Mouse (Mus musculus) heart, adult 2 months (tissue): ENCODE data around the gene Timm50. TPM values are rescaled to one million over a fixed set of nuclear protein-coding genes. Genes with fewer than 3 reads are reported as not detected.

Experiments
- DNase-seq, 2 experiments: peaks; one replicate each; pipeline ENCODE4 v3.0.0; 2021
- H3K27ac ChIP-seq: fragments of 200-600 bp; 2 replicates; pipeline ENCODE4 v1.8.1; 2022
- H3K27me3 ChIP-seq: fragments of 200-500 bp; 2 replicates; pipeline ENCODE4 v1.6.1; 2012; ENCODE audit warnings: mild to moderate bottlenecking, low read length, inconsistent platforms, mixed read lengths; ENCODE audit not compliant: control insufficient read depth, insufficient read depth
- H3K36me3 ChIP-seq: fragments of 200-500 bp; 2 replicates; pipeline ENCODE4 v1.6.1; 2012; ENCODE audit warnings: low read length, inconsistent platforms; ENCODE audit not compliant: control insufficient read depth, insufficient read depth
- H3K4me1 ChIP-seq: fragments of 200-500 bp; 2 replicates; pipeline ENCODE4 v1.6.1; 2011; ENCODE audit warnings: low read length; ENCODE audit not compliant: control insufficient read depth, insufficient read depth
- H3K4me3 ChIP-seq: fragments of 200-600 bp; 2 replicates; pipeline ENCODE4 v1.8.1; 2022
- H3K79me2 ChIP-seq: fragments of 200-500 bp; replicated peaks from 2 replicates; pipeline ENCODE4 v1.6.1; 2012; ENCODE audit warnings: mild to moderate bottlenecking, inconsistent platforms, low read length, moderate library complexity, mixed read lengths; ENCODE audit not compliant: control insufficient read depth, insufficient read depth
- H3K9ac ChIP-seq: fragments of 200-500 bp; 2 replicates; pipeline ENCODE4 v1.6.1; 2012; ENCODE audit warnings: low read depth, mild to moderate bottlenecking, control low read depth, inconsistent platforms, low read length, mixed read lengths
- CTCF ChIP-seq: fragments of 200-600 bp; IDR thresholded peaks from 2 replicates; pipeline ENCODE4 v1.8.1; 2022; ENCODE audit warnings: antibody characterized with exemption, mild to moderate bottlenecking, moderate library complexity
- EP300 ChIP-seq: fragments of 200-500 bp; IDR thresholded peaks from 2 replicates; pipeline ENCODE4 v1.6.1; 2011; ENCODE audit warnings: low read depth, low read length, control low read depth; ENCODE audit not compliant: insufficient read depth
- POLR2A ChIP-seq: fragments of 200-500 bp; IDR thresholded peaks from 2 replicates; pipeline ENCODE4 v1.6.1; 2011; ENCODE audit warnings: mild to moderate bottlenecking, low read depth, low read length, control low read depth; ENCODE audit not compliant: insufficient read depth
- WGBS: fragments of 180-500 bp; shearing (Covaris S2); methylation state at CpG from one replicate; pipeline ENCODE4 v1.1.7; 2018; 5-methylcytosine and 5-hydroxymethylcytosine counted together
- intact Hi-C: fragments of 180-260 bp; cut with DNase I; formaldehyde crosslinking; loops from one replicate; pipeline ENCODE4 v1.15.1; 2025
- polyA plus RNA-seq: library from polyadenylated mRNA; depleted of rRNA; stranded (reverse); fragments of >200 nt; gene quantifications from 2 replicates; pipeline ENCODE4 v1.2.3, GENCODE M21; 2012
- total RNA-seq, 2 experiments: library from RNA; stranded (reverse); gene quantifications; 2 replicates each; pipeline ENCODE4 v1.2.3; 2021

Timm50 gene
- total and polyA plus RNA-seq, 3 experiments: 60.0 to 63.5 (median 63.0) TPM

DNA sequence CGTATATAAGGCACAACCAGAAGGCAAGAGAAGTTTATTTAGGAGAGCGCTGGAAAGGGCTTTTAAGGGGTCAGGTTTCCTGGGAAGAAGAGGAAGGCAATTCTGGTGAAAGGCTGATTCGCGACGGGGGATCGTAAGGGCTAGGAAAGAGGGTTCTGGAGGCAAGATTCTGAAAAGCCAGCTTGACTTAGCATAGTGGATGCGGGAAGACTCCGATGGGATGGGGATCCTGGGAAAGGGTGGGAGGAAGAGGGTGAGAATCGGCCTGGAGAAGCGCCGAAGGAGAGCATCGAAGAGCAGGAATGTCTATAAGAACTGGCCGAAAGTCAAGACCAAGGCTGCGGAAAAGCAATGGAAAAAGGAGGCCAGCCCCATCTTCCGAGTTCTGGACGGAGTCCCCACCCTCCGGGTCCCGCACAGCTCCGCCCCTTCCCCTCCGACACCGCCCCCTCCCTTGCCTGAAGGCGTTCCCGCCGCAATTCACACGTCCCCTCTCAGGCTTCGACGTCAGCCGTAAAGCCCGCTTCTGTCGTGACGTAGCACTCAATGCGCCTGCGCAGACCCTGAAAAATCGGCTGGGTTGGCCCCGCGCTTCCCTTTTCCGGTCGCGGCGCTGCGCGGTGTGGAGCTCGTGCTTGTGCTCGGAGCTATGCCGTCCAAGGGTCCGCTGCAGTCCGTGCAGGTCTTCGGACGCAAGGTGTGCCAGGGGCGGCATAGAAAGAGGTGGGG lies 38.4 kb upstream of the Timm50 start, which contains the start of gene Rps16:
Gene Rps16, plus strand, starts transcription at position 498 of the 729 bp plus-strand sequence.
- TF ChIP-seq CTCF (no peak), EP300 (0 out of 2 replicates have a peak, but pooled peaks have one; percentile 57), POLR2A (peak; percentile 86)
- H3K4me1 ChIP-seq: peaks cover 5% of the 10 kb centered on the region
- H3K9ac ChIP-seq: peak within 1 kb of the TSS; percentile 83
- peak within 1 kb of the TSS; percentile 96 for H3K27ac ChIP-seq
- intact Hi-C loops: loop anchor here (1.0 kb wide), 1 partner anchor 12 kb away; the partner anchor contains the start of gene Supt5
- peaks cover 5% of the 10 kb centered on the region; the same call in 1 of the 2 replicates for H3K36me3 ChIP-seq
- peak; percentile 97 to 99 for DNase-seq
- 0 out of 2 replicates have a peak, but pooled peaks cover 3% of the 10 kb centered on the region for H3K79me2 ChIP-seq
- peak within 1 kb of the TSS; percentile 72 for H3K4me3 ChIP-seq
- WGBS: under 1% methylated on average over 50 of the region's 50 CpGs
- no peaks in the 10 kb centered on the region for H3K27me3 ChIP-seq

DNA sequence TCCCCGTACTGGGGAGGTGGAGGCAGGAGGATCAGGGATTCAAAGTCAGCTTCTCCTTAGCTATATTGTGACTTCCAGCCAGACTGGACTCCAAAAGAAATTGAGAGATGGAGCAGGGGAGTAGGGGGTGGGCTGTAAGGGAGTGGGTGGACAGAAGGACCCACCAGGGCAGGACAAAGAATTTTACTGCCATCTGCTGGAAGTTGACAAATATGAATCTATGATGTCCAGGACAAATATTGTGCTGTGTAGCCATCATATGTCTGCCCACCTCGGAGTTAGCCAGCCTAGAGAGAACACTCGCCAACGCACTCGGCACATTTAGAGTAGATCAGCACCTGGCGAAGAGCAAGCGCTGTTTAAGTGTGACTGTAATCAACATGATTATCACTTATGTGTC lies 36.7 kb upstream of the Timm50 start:
- Histone ChIP-seq H3K27ac (no peak overlapping the region), H3K36me3 (peaks cover 5% of the 10 kb centered on the region; the same call in 1 of the 2 replicates), H3K4me3 (no peak overlapping the region), H3K79me2 (0 out of 2 replicates have a peak, but pooled peaks cover 3% of the 10 kb centered on the region), H3K9ac (no peak overlapping the region), H3K27me3 (no peaks in the 10 kb centered on the region), H3K4me1 (peaks cover 6% of the 10 kb centered on the region)
- TF ChIP-seq POLR2A (no peak), CTCF (peak; percentile 42)
- intact Hi-C loops: no loop called here
- no peak for DNase-seq
- WGBS: 75% methylated on average over 7 of the region's 7 CpGs

DNA sequence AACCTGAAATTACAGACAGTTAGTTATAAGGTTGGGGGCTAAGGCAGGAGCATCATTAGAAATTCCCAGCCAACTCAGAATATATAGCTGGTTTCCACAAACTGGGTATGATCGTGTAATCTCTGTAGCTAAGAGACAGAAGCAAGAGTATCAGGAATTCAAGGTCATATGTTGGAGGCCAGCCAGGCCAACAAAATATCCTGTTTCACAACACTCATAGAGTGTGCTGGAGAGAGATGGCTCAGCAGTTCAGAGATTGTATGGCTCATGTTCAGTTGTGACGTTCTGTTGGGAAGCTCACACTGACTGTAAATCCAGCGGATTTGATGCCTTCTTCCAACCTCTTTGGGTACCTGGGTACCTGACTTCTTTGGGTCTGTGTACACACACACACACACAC lies 35.9 kb upstream of the Timm50 start:
- no peak overlapping the region for H3K4me3 ChIP-seq
- intact Hi-C loops: no loop called here
- no peak overlapping the region for H3K27ac ChIP-seq
- H3K36me3 ChIP-seq: peaks cover 5% of the 10 kb centered on the region; the same call in 1 of the 2 replicates
- no peaks in the 10 kb centered on the region for H3K27me3 ChIP-seq
- no peak overlapping the region; the same call in 1 of the 2 replicates for H3K9ac ChIP-seq
- peaks cover 6% of the 10 kb centered on the region for H3K4me1 ChIP-seq
- 29% methylated on average over 3 of the region's 3 CpGs for WGBS
- H3K79me2 ChIP-seq: 0 out of 2 replicates have a peak, but pooled peaks cover 3% of the 10 kb centered on the region
- no peak for TF ChIP-seq EP300
- TF ChIP-seq CTCF: no peak
- no peak for TF ChIP-seq POLR2A
- DNase-seq: no peak

DNA sequence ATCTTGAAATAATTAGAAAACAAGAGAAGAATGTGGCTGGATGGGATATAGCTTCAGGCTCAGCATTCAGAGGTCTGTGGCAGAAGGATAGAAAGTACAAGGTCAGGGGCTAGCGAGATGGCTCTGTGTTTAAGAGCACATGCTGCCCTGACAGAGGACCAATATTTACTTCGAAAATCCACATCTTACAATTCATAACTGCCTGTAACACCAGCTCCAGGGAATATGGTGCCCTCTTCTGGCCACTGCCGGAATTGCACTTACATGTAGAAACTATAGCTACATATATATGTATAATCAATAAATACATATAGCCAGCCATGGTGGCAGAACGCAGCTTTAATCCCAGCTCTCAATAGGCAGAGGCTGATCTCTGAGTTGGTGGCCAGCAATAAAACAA lies 32.8 kb upstream of the Timm50 start:
- TF ChIP-seq EP300: peak; percentile 18; the same call in 1 of the 2 replicates
- TF ChIP-seq CTCF: peak; percentile 85
- no peak for TF ChIP-seq POLR2A
- WGBS: under 1% methylated on average over 4 of the region's 4 CpGs
- Histone ChIP-seq H3K4me3 (no peak overlapping the region), H3K9ac (no peak overlapping the region; the same call in 1 of the 2 replicates), H3K27me3 (no peaks in the 10 kb centered on the region), H3K36me3 (no peaks in the 10 kb centered on the region), H3K4me1 (peaks cover 1% of the 10 kb centered on the region; the same call in 1 of the 2 replicates), H3K27ac (no peak overlapping the region), H3K79me2 (no peaks in the 10 kb centered on the region)
- DNase-seq: peak in 1 of 2 experiments; percentile 69
- intact Hi-C loops: loop anchor here (5.0 kb wide), 1 partner anchor 67 kb away; the partner anchor contains the start of gene Eid2b

DNA sequence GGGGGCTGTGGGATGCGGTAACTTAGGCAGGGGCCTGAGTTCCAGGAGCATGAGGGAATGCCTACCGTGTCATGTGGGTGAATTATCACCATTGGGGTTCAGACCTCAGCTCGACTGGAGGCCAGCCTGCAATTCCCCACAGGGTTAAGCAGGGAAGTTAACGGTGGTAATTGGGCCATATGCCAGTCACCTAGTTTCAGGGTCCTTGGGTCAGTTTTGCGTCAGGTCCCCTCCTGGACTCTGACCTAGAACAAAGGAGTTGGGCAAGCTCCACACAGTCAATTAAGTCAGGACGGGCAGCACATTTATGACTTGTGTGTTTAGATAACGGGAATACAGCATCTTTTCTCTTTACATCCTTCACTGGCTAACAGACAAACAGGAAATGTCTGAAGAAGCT lies 29.5 kb upstream of the Timm50 start:
- Histone ChIP-seq H3K4me1 (peaks cover 3% of the 10 kb centered on the region; the same call in 1 of the 2 replicates), H3K27me3 (no peaks in the 10 kb centered on the region), H3K27ac (no peak overlapping the region), H3K4me3 (no peak overlapping the region), H3K79me2 (peaks cover 6% of the 10 kb centered on the region), H3K9ac (no peak overlapping the region), H3K36me3 (peaks cover 5% of the 10 kb centered on the region; the same call in 1 of the 2 replicates)
- 32% methylated on average over 7 of the region's 7 CpGs for WGBS
- no peak for TF ChIP-seq CTCF
- no peak for TF ChIP-seq POLR2A
- no peak for TF ChIP-seq EP300
- DNase-seq: no peak
- intact Hi-C loops: loop anchor here (5.0 kb wide), 1 partner anchor 64 kb away; the partner anchor contains the start of gene Eid2b

DNA sequence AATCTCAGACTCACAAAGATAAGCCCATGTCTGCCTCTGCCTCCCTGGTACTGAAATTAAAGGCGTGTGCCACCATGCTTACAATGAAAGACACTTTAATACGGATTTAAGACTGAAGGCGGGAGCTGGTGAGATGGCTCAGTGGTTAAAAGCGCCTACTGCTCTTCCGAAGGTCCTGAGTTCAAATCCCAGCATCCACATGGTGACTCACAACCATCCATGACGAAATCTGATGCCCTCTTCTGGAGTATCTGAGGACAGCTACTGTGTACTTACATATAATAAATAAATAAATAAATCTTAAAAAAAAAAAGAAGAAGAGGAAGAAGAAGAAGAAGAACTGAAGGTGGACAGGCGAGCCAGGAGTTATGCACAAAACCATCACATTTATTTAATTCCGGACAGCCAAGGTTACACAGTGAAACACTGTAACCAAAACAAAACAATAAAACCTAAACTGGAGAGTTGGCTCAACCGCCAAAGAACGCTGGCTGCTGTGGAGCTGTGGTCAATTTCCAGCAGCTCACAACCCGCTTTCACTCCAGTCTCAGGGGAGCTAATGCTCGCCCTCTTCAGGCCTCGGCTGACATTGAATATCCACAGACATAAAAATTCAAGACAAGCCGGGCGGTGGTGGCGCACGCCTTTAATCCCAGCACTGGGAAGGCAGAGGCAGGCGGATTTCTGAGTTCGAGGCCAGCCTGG lies 27.5 kb upstream of the Timm50 start:
- WGBS: 56% methylated on average over 19 of the region's 19 CpGs
- TF ChIP-seq CTCF (peak; percentile 64), POLR2A (no peak), EP300 (no peak)
- intact Hi-C loops: no loop called here

More for the DNA sequence above, 27.5 kb upstream of the Timm50 start:
- Histone ChIP-seq H3K4me3 (peak overlapping the region; percentile 96), H3K27me3 (no peaks in the 10 kb centered on the region), H3K4me1 (peaks cover 6% of the 10 kb centered on the region), H3K9ac (no peak overlapping the region), H3K36me3 (peaks cover 5% of the 10 kb centered on the region; the same call in 1 of the 2 replicates), H3K79me2 (peaks cover 8% of the 10 kb centered on the region), H3K27ac (peak overlapping the region; percentile 90)
- peak; percentile 67 to 75 for DNase-seq
